Mouse (Mus musculus): ENCODE data around the gene Ankle1. TPM values are rescaled to one million over a fixed set of nuclear protein-coding genes. Genes with fewer than 3 reads are reported as not detected.

Ankle1 gene
- total and polyA plus RNA-seq, 3 experiments = 18.5 to 21.2 TPM; not detected in 1

DNA sequence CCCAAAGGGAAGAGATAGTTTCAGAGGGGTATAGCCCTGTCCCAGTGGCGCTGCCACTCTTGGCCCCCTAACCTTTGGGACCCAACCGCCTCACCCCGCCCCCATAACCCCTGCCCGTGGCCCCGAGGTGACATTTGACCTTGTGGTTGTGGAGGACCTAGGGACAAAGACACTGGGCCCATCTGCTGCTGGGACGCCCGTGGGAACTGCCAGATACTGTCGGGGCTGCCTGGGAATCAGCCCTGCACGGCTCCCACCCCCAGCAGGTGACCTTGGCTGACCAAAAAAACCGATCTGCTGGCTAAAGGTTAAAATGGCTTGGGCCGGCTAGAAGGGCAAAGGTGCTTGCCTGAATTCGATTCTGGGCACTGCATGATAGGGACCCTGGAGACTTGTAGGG lies 22.4 kb upstream of the Ankle1 start:
- H3K4me3 ChIP-seq (ENCODE audit: control insufficient read depth in 1 of 2, insufficient read depth in 1 of 2, low read depth in 2 of 2, low read length in 2 of 2) = no peak overlapping the region
- H3K36me3 ChIP-seq (ENCODE audit: control insufficient read depth in 1 of 2, insufficient read depth in 2 of 2, low read length in 2 of 2) = peaks cover 0 to 2% of the 10 kb centered on the region in 2 experiments; a peak in 1 of 4 replicates
- peaks cover 0 to 15% of the 10 kb centered on the region in 2 experiments; a peak in 3 of 4 replicates for H3K4me1 ChIP-seq (ENCODE audit: control insufficient read depth in 1 of 2, insufficient read depth in 2 of 2, low read length in 2 of 2)
- H3K27me3 ChIP-seq (ENCODE audit: control insufficient read depth in 1 of 2, insufficient read depth in 2 of 2, low read length in 2 of 2) = no peaks in the 10 kb centered on the region
- no peak for DNase-seq (ENCODE audit: low read depth, low spot score)
- H3K27ac ChIP-seq (ENCODE audit: control insufficient read depth, low read depth, low read length) = no peak overlapping the region
- H3K9ac ChIP-seq (ENCODE audit: control insufficient read depth, low read depth, low read length, poor library complexity, severe bottlenecking) = no peak overlapping the region
- TF ChIP-seq EP300 (IDR thresholded peaks at IDR 0.05; ENCODE audit: low read depth in 1 of 2, low read length in 2 of 2) = no peak
- no peak for TF ChIP-seq NRF1 (IDR thresholded peaks at IDR 0.05; ENCODE audit: insufficient read depth, low read depth, low read length, poor library complexity, severe bottlenecking)
- TF ChIP-seq MXI1 (IDR thresholded peaks at IDR 0.05; ENCODE audit: low read depth, low read length) = no peak
- no peak for TF ChIP-seq BHLHE40 (IDR thresholded peaks at IDR 0.05; ENCODE audit: borderline replicate concordance, low read depth, low read length)
- no peak for TF ChIP-seq GABPA (IDR thresholded peaks at IDR 0.05; ENCODE audit: low read depth, low read length)
- no peak for TF ChIP-seq RCOR1 (IDR thresholded peaks at IDR 0.05; ENCODE audit: low read depth, low read length)
- TF ChIP-seq MAFK (IDR thresholded peaks at IDR 0.05; ENCODE audit: borderline replicate concordance, low read depth, low read length) = no peak
- no peak for TF ChIP-seq ZC3H11A (IDR thresholded peaks at IDR 0.05; ENCODE audit: low read depth, low read length)
- no peak for TF ChIP-seq TAL1 (IDR thresholded peaks at IDR 0.05; ENCODE audit: low read length)
- TF ChIP-seq POLR2AphosphoS2 (IDR thresholded peaks at IDR 0.05; ENCODE audit: low read length) = no peak
- no peak for TF ChIP-seq KAT2A (conservative IDR thresholded peaks at IDR 0.05; ENCODE audit: low read depth, low read length)
- no peak for TF ChIP-seq CHD2 (IDR thresholded peaks at IDR 0.05; ENCODE audit: low read length)
- no peak for TF ChIP-seq POLR2A (IDR thresholded peaks at IDR 0.05; ENCODE audit: control insufficient read depth in 1 of 2, insufficient read depth in 1 of 2, low read depth in 1 of 2, low read length in 2 of 2, poor library complexity in 1 of 2)
- TF ChIP-seq ZMIZ1 (IDR thresholded peaks at IDR 0.05; ENCODE audit: low read depth, low read length) = no peak
- no peak for TF ChIP-seq SIN3A (IDR thresholded peaks at IDR 0.05; ENCODE audit: low read length)
- peaks cover 10% of the 10 kb centered on the region for H3K79me2 ChIP-seq (ENCODE audit: control insufficient read depth, insufficient read depth, low read length, poor library complexity)
- no peaks in the 10 kb centered on the region for H3K9me3 ChIP-seq (replicated peaks; ENCODE audit: insufficient read depth, low read length)

DNA sequence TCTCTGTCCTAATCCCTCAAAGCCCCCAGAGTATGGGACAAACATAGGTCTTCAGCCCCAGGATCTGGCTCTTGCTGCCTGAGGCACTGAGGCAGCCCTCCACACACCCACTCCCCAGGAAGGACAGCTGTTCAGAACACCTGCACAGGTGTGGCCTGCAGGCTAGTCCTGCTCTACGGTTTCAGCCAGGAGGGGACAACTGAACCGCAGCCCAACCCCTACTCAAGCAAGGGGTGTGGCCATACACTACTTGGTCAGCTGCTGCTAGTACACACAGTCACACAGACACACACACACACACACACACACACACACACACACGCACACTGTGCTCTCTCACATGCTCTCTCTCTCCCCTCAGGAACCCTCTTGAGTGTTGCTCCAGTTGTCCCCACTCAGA lies 21.9 kb upstream of the Ankle1 start:
- no peaks in the 10 kb centered on the region for H3K27me3 ChIP-seq (ENCODE audit: control insufficient read depth in 1 of 2, insufficient read depth in 2 of 2, low read length in 2 of 2)

More for the DNA sequence above, 21.9 kb upstream of the Ankle1 start:
- Histone ChIP-seq H3K4me1 (ENCODE audit: control insufficient read depth in 1 of 2, insufficient read depth in 2 of 2, low read length in 2 of 2) (peaks cover 0 to 15% of the 10 kb centered on the region in 2 experiments; a peak in 3 of 4 replicates), H3K27ac (ENCODE audit: control insufficient read depth, low read depth, low read length) (no peak overlapping the region), H3K79me2 (ENCODE audit: control insufficient read depth, insufficient read depth, low read length, poor library complexity) (peaks cover 10% of the 10 kb centered on the region), H3K9ac (ENCODE audit: control insufficient read depth, low read depth, low read length, poor library complexity, severe bottlenecking) (no peak overlapping the region), H3K4me3 (ENCODE audit: control insufficient read depth in 1 of 2, insufficient read depth in 1 of 2, low read depth in 2 of 2, low read length in 2 of 2) (no peak overlapping the region), H3K36me3 (ENCODE audit: control insufficient read depth in 1 of 2, insufficient read depth in 2 of 2, low read length in 2 of 2) (peaks cover 0 to 2% of the 10 kb centered on the region in 2 experiments; a peak in 1 of 4 replicates), H3K9me3 (replicated peaks; ENCODE audit: insufficient read depth, low read length) (no peaks in the 10 kb centered on the region)
- TF ChIP-seq MAX (IDR thresholded peaks at IDR 0.05; ENCODE audit: low read length) = no peak
- no peak for TF ChIP-seq ETS1 (IDR thresholded peaks at IDR 0.05; ENCODE audit: low read depth, low read length)
- no peak for TF ChIP-seq TCF12 (IDR thresholded peaks at IDR 0.05; ENCODE audit: low read depth, low read length)
- TF ChIP-seq ZKSCAN1 (IDR thresholded peaks at IDR 0.05; ENCODE audit: low read depth, low read length) = no peak
- TF ChIP-seq EP300 (IDR thresholded peaks at IDR 0.05; ENCODE audit: low read depth in 1 of 2, low read length in 2 of 2) = no peak
- no peak for TF ChIP-seq RAD21 (IDR thresholded peaks at IDR 0.05; ENCODE audit: low read depth, low read length)
- no peak for DNase-seq (ENCODE audit: low read depth, low spot score)
